Mouse (Mus musculus): ENCODE measurements around the gene Zfp385b. TPM values are rescaled to one million over a fixed set of nuclear protein-coding genes. Genes with fewer than 3 reads are reported as not detected.
A peak's percentile ranks its signal among the peaks of the same experiment; 100 is the strongest.

Gene Zfp385b
- polyA plus RNA-seq, 1 experiment from 2014 or later: 2.6 TPM

DNA sequence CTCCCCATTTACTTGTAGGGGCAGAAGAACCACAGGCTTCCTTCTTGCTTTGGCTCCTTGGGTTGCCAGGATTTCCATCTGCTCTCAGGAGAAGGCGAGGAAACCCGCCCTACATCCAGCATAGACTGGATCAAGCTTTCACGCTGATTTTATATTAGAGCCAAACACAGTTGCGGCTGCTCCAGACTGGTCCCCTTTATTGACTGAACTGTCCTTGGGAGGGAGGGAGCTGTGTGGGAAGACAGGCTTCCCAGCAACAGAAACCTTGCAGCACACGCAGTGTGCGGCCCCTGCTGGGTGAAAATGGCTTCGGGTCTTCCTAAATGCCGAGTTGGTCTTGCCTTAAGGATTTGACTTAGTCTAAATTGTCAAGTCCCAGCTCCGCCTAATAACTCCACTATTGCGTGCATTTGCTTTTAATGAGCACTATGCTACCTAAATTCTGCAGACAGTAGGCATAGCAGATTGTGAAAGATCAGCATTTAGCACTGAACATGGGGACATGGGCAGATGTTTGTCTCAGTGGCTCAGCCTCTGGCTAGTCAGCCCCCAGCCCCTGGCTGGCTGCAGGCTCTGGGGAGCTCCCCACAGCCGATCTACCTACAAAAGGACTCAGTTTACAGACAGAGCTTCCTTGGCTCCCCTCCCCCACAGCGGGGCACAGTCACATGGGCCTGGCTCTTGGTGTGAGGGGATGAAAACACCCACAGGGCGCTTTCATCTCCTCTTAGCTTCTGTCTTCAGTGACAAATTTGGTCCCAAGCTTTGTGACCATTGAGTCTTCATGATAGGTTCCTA lies 417.8 kb downstream of the Zfp385b start:
- peaks cover 11% of the 10 kb centered on the region for H3K4me1 ChIP-seq
- H3K4me3 ChIP-seq: peak overlapping the region; percentile 55
- no peaks in the 10 kb centered on the region for H3K9me3 ChIP-seq
- H3K36me3 ChIP-seq: no peaks in the 10 kb centered on the region
- H3K27ac ChIP-seq: peak overlapping the region; percentile 70
- 5% methylated on average over 13 of the region's 13 CpGs for WGBS
- peak; percentile 73 for DNase-seq (ENCODE audit: low spot score)
- no peaks in the 10 kb centered on the region for H3K27me3 ChIP-seq (ENCODE audit: insufficient read depth, poor library complexity, severe bottlenecking)

DNA sequence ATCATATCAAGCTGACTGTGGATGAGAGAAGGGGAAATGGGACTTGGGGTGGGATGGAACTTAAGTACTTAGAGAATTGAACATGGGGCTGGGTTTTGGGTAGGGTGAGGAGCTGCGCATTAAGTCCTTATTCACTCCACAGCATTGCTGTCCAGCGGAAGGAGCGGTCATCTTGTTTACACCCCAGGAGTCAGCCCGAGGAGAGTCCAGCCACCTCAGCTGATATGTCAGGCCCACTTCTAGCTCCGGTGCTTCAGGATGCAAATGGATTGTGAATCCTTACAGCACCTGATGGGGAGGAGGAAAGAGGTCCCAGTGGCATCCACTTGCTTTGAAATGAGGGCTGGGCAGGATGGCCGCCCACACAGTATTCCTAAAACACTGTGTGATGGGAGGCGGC lies 425.6 kb downstream of the Zfp385b start:
- no peak overlapping the region for H3K27ac ChIP-seq
- H3K27me3 ChIP-seq (ENCODE audit: insufficient read depth, poor library complexity, severe bottlenecking): no peaks in the 10 kb centered on the region
- no peaks in the 10 kb centered on the region for H3K9me3 ChIP-seq
- H3K4me3 ChIP-seq: no peak overlapping the region
- peak; percentile 70 for DNase-seq (ENCODE audit: low spot score)
- 86% methylated on average over 7 of the region's 7 CpGs for WGBS
- no peaks in the 10 kb centered on the region for H3K36me3 ChIP-seq
- H3K4me1 ChIP-seq: peaks cover 6% of the 10 kb centered on the region; the same call in 1 of the 2 replicates

DNA sequence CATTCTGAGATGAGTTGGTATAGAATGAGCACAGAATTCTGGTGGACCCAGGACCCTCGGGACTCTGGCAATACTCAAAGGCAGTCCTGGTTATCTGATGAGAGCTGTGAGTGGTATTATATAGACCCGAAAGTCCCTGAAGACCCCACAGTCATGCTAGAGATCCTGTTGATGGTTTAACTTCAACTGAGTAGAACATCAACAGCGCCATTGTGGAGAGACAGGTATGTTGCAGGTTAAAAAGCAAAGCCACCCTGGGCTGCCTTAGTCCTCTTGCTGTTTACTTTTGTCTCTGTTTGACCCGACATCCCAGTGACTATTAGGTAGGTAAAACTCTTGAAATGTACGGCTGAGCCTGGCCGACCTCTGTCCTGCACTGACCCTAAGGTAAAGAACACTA lies 431.3 kb downstream of the Zfp385b start:
- Histone ChIP-seq H3K27ac (no peak overlapping the region), H3K4me1 (peaks cover 6% of the 10 kb centered on the region; the same call in 1 of the 2 replicates), H3K4me3 (no peak overlapping the region), H3K9me3 (no peaks in the 10 kb centered on the region), H3K27me3 (ENCODE audit: insufficient read depth, poor library complexity, severe bottlenecking) (no peaks in the 10 kb centered on the region), H3K36me3 (no peaks in the 10 kb centered on the region)
- DNase-seq (ENCODE audit: low spot score): peak; percentile 60
- 78% methylated on average over 6 of the region's 6 CpGs for WGBS

DNA sequence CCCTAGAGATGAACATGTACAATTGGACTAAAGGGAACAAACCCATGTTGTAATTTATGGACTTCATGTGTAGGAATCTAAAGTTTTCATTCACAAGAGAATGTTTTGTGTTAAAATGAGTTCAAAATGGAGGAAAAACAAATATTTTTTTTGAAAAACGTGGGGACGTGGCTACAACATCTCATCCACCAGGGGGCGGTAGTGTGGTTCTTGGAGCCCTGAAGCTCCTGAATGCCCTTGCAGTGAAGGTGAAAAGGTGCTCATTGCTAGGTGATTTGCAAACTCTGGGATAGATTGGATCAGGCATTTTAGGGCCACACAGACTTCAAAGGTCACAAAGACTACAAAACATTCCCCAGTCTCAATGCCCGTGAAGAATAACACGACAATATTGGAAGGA lies 432.9 kb downstream of the Zfp385b start:
- Histone ChIP-seq H3K27ac (no peak overlapping the region), H3K27me3 (ENCODE audit: insufficient read depth, poor library complexity, severe bottlenecking) (no peaks in the 10 kb centered on the region), H3K9me3 (no peaks in the 10 kb centered on the region), H3K4me1 (no peaks in the 10 kb centered on the region), H3K4me3 (no peak overlapping the region), H3K36me3 (no peaks in the 10 kb centered on the region)
- DNase-seq (ENCODE audit: low spot score): no peak
- 20% methylated on average over 5 of the region's 5 CpGs for WGBS

DNA sequence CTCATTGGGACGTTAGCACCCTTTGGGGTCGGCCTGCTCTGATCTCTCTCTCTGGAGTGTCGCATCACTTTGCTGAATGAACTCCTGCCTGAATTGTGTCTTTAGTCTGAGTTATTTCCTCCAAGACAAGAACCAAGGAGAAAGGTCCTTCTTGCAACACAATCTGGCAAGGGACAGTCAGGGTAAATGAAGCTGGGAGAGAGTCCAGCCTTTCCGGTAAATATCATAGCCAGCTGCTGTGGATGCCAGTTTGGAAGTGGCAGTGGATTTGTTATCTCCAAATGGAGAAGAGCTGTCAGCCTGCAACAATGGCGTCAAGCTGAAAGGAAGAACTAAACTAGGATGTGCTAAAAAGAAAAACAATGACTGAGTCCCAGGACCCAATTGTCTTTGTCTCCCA lies 436.7 kb downstream of the Zfp385b start:
- Histone ChIP-seq H3K36me3 (no peaks in the 10 kb centered on the region), H3K27me3 (ENCODE audit: insufficient read depth, poor library complexity, severe bottlenecking) (no peaks in the 10 kb centered on the region), H3K27ac (no peak overlapping the region), H3K9me3 (no peaks in the 10 kb centered on the region), H3K4me3 (no peak overlapping the region), H3K4me1 (no peaks in the 10 kb centered on the region)
- DNase-seq (ENCODE audit: low spot score): no peak
- WGBS: 63% methylated on average over 5 of the region's 5 CpGs

DNA sequence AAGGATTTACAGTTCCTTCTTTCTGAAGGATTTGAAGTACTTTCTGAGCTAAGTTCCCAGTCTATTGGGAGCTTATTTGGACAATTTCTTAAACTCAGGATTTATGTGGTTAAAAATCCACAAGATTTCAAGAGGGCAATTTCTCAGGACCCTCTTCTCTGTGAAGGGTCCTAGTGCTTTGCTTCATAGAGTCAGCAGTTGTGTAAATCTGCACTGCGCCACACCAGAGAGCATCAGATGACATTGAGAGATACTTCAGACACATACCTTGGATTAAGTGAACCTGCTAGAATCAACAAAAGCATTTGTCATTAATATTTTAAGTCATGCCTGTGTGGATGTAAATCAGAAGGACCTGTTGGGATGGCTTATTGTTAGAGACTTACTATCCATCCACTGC lies 439.5 kb downstream of the Zfp385b start:
- WGBS: 87% methylated on average over 1 of the region's 1 CpGs
- Histone ChIP-seq H3K9me3 (no peaks in the 10 kb centered on the region), H3K27me3 (ENCODE audit: insufficient read depth, poor library complexity, severe bottlenecking) (no peaks in the 10 kb centered on the region)

DNA sequence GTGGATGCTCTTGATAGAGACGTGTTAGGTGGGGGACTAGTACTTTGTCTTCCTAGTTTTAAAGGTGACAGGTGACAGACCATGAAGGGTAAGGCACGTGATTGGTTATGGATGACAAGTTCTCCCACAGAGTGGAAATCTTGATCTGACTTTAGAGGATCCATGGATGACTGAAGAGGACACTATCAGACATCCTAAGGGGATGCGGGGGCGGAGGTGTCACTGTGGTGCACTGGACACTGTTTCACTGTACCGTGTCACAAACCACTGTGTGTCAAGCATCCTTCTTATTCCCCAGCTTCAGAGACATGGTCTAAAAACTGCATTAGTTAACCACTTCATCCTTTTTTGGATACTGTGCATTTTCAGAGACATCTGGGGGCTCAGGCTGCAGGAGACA lies 440.1 kb downstream of the Zfp385b start:
- no peak for DNase-seq (ENCODE audit: low spot score)
- no peaks in the 10 kb centered on the region for H3K27me3 ChIP-seq (ENCODE audit: insufficient read depth, poor library complexity, severe bottlenecking)
- H3K36me3 ChIP-seq: no peaks in the 10 kb centered on the region
- H3K4me1 ChIP-seq: no peaks in the 10 kb centered on the region
- whole genome bisulfite sequencing: 78% methylated on average over 5 of the region's 5 CpGs
- H3K9me3 ChIP-seq: no peaks in the 10 kb centered on the region
- no peak overlapping the region for H3K4me3 ChIP-seq
- H3K27ac ChIP-seq: no peak overlapping the region

More for the DNA sequence above, 439.5 kb downstream of the Zfp385b start:
- no peaks in the 10 kb centered on the region for H3K36me3 ChIP-seq
- DNase-seq (ENCODE audit: low spot score): no peak
- no peak overlapping the region for H3K4me3 ChIP-seq
- H3K4me1 ChIP-seq: no peaks in the 10 kb centered on the region
- H3K27ac ChIP-seq: no peak overlapping the region

DNA sequence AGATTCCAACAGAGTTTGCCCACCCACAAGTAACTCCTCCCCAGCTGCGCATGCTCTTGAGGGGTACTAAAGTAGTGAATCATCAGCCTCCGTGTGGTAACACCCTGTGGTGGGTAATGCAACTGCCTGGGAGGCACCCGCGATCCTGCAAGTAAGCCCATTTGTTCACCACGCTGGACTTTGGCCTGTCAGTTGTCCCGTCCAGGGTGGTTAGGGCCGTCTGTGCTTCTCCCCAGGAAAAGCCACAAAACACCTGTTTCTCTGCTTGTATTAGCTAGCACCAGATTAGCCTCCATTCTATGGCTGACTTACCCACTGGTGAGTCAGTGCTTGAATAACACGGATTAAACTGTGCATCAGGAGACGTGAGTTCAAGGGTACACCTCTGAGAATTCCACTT lies 442.6 kb downstream of the Zfp385b start:
- H3K27ac ChIP-seq: no peak overlapping the region
- no peak for DNase-seq (ENCODE audit: low spot score)
- H3K9me3 ChIP-seq: no peaks in the 10 kb centered on the region
- no peaks in the 10 kb centered on the region for H3K4me1 ChIP-seq
- no peak overlapping the region for H3K4me3 ChIP-seq
- 67% methylated on average over 9 of the region's 9 CpGs for WGBS
- H3K27me3 ChIP-seq (ENCODE audit: insufficient read depth, poor library complexity, severe bottlenecking): no peaks in the 10 kb centered on the region
- H3K36me3 ChIP-seq: no peaks in the 10 kb centered on the region

DNA sequence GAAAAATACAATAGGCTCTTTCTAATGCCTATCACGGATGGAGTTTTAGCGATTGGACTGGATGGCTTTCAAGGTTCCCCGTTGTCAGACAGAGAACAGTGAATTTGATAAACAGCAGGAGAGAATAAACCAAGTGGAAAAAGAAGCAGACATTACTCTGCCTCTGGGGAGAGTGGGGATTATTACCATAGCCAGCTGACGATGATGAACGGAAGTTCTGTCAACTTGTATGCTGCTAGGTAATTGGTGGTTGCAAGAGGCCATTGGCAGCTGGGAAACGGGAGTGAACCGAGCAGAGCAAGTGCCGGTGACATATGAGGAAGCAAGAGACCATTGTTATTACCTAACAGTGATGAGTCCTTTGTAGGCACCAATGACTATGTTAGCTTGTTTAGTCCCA lies 444.3 kb downstream of the Zfp385b start:
- Histone ChIP-seq H3K27me3 (ENCODE audit: insufficient read depth, poor library complexity, severe bottlenecking) (no peaks in the 10 kb centered on the region), H3K36me3 (no peaks in the 10 kb centered on the region), H3K9me3 (no peaks in the 10 kb centered on the region), H3K4me1 (no peaks in the 10 kb centered on the region), H3K27ac (no peak overlapping the region), H3K4me3 (no peak overlapping the region)
- no peak for DNase-seq (ENCODE audit: low spot score)
- 77% methylated on average over 8 of the region's 8 CpGs for WGBS

DNA sequence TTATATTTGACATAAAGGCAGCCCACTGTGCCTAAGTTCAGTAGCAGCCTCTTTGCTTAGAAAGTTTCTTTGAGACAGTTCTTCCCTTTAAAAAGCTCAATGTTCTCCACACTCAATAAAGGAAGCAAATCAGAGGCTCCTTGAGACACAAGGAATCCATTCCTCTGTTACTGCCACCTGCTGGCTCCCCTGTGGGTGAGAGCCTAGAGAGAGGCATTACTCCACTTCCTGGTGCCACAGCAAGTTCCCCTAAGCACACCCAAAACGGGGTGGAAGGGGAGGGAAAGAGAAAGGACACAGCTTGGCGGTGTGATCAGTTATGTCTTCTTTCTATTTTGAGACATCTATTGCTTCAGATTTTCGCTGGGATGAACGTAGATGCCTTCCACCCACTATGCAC lies 450.3 kb downstream of the Zfp385b start:
- Histone ChIP-seq H3K27me3 (ENCODE audit: insufficient read depth, poor library complexity, severe bottlenecking) (no peaks in the 10 kb centered on the region), H3K27ac (no peak overlapping the region), H3K4me1 (no peaks in the 10 kb centered on the region), H3K36me3 (no peaks in the 10 kb centered on the region), H3K9me3 (no peaks in the 10 kb centered on the region), H3K4me3 (no peak overlapping the region)
- WGBS: 51% methylated on average over 4 of the region's 4 CpGs
- DNase-seq (ENCODE audit: low spot score): no peak

Other genes starting within 250 kb of the Zfp385b start
- gene Cwc22, start 126.7 kb upstream of the Zfp385b start, polyA plus RNA-seq (2016; fragmentation: Nextera tagmentation; extraction: Ambion mirVana): 23.4 and 30.3 TPM in 2 replicates